Mouse (Mus musculus): ENCODE measurements around the gene Fam151b.

The Fam151b gene

DNA sequence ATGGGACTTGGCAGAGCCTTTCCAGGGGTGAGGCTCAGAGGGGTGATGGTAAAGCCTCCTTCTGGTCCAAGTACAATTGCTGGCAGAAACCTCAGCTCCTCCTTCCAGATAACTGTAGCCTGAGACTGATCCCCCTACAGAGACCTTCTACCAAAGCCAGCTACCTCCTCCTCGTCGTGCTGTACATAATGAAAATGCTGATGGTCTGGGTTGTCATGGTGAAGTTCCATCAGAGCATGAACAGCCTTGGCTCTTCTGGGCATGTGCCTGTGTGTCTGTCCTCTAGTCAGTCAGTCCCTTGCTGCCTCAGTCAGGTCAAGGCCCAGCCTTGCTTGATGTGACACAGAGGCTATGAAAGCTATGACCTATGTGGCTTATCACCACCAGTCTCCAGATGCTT is 73.3 kb downstream of the Fam151b start:
- no peak for DNase-seq

- no peak for DNase-seq
Observed at GRCm38 (mm10) chr13:92403496-92403895, 80.3 kb downstream of the Fam151b start.

GRCm38 (mm10) chr13:92402063-92402462 is 81.8 kb downstream of the Fam151b start:
- DNase-seq = peak; percentile 41

Data from kidney, postnatal 10 days (tissue).